Mouse (Mus musculus) spleen, postnatal 4 days (tissue): ENCODE measurements around the gene Pir.

Experiments
- DNase-seq, 2 experiments: peaks; one replicate each; pipeline ENCODE4 v3.0.0; 2022; ENCODE audit warnings: low spot score in 2 of 2

The Pir gene

DNA sequence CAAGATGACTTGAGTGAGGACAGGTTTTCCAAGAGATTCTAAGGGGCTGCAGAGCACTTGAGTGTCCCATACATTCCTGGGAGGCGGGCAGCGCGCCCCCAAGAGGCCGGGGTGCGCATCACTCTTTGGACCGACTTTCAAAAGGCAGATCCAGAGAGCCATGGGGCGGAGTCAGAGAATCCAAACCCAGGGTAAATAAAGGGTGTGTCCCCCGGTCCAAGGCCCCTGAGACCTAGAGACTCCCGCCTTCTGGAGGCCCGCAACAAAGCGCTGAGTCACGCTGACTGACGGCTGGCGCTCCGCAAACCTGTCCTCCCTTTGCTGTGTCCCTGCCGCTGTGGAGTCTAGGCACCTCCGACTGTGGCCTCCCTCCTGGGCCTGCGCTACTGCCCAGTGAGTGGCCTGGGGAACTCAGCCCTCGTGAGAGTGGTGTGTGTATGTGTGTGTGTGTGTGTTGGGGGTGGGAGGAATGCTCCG, at the start of gene Pir:
TSS of gene Pir (plus strand) at position 87 of the 477 bp plus-strand sequence.
- peak; percentile 79 to 85 for DNase-seq

DNA sequence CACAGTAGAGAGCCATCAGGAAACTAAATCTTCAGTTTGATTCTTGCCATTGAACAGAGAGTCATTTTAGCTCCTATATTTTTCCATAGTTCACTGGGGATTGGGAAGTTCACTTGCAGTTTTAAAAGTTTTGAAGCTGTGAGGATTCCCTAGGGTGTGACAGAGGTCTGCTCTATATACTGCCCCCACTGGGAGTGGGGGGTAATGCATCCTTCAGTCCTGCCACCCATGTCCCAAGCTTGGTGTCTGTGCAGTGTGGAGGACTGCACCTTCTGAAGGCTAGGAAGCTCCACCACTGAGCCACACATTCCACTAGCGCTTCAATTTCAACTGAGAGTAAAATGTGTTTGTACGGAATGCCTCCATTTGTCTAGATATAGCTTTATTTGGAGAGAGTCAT, 47.2 kb upstream of the Pir start:
- DNase-seq: peak in 1 of 2 experiments; percentile 18

DNA sequence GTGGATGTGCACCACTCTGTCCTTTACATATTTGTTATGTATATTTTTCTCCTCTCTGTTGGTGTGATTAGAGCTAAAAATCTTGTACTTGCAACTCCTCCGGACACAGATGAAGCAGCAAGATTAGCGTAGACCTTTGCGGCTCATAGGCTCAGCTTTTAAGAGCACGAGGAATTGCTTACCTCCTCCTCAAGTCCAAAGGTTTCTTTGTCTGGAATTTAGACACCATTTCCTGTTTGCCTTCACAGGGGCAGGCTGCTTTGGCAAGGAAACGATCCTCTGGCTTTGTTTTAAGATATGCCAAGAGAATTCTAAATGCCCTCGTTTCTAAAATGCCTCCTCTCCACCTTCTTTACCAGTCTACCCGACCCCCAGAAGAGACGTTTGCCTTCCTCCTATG, 35.8 kb upstream of the Pir start:
- DNase-seq: no peak

DNA sequence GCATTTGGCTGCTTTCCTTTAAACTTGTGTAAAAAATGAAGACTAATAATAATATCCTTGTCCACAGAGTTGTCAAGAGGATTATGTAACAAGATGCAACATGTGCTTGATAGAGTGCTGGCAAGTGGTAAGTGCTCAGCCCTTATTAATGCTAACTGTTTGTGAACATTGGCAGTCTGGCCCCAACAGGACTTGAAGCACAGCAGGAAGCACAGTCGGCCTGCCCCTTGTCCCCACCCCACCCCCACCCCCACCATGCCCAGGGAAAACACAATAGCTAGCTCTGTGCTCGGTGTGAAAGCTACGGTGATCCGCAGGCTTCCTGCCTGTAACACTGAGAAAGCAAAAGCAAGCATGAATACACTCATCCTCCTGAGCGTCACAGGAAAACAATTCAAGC, 23.5 kb upstream of the Pir start:
- DNase-seq: no peak

DNA sequence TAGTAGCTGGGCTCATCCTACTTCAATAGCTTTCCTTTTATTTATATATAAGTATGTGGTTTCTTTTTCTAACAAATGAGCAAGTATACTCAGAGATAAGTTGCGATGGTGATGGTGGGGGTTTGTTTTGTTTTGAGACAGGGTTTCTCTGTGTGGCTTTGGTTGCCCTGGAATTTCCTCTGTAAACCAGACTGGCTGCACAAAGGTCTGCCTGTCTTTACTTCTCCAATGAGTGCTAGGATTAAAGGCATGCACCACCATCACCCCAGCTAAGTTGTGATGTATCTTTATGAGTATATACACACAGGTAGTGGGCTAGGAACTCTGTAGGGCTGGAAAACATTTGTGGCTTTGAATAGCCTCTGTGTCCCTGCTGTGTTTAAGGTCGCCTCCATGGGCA, 22.4 kb upstream of the Pir start:
- no peak for DNase-seq

DNA sequence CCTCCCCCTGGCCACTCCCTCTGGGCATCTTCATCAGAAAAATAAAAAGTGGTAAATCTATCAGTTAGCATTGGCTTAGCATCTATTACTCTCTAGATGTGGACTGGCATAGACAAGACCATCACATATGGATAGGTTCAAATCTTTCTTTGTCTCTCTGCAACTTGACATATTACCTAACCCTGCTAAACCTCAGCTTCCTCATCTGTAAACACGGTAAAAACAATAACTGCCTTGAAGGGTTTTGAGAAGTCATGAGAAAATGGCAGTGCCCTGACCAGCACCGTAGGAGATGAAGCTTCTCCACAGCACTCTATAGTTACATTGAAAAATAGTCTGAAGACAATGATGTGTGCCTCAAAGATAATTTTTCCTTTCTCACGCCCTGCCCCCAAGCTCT, 12.6 kb upstream of the Pir start:
- no peak for DNase-seq

DNA sequence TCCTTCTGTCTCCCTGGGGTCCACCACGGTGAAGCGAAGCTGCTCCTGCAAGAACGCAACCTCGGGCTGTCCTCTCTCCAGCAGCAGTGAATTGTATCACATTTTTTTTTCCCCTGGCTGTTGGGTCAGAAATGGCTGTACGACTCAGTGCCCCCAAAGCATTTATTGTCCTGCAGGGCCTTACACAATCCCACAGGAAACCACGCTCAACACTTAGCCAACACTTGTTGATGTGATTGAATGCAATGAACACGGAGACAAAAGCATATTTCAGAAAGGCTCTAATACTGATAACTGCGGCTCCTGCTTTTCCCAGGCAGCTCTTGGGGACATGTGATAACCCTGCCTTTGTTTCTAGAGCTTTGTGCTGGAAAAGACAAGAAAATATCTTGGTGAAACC, 11.1 kb upstream of the Pir start, which contains the start of gene Bmx:
TSS of gene Bmx (minus strand) at position 137 of the 400 bp plus-strand sequence.
- no peak for DNase-seq

DNA sequence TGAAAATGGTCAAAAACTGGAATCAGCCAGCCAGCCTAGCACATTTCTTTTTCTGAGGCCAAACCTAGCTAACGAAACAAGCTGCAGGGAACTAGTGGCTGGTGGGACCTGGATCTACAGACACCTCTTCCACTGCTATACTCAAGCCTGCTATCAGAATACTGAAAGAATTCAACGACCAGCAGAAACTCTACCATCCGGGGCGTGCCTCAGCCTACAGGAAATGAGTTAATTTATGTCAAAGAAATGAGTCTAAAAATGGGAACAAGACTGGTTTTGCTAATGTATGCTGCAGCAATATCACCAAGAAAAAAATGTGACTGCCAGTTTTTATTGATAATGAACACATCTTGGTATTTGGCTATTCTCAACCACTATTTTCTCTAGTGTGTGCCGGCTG, 10.5 kb upstream of the Pir start:
- DNase-seq: no peak

DNA sequence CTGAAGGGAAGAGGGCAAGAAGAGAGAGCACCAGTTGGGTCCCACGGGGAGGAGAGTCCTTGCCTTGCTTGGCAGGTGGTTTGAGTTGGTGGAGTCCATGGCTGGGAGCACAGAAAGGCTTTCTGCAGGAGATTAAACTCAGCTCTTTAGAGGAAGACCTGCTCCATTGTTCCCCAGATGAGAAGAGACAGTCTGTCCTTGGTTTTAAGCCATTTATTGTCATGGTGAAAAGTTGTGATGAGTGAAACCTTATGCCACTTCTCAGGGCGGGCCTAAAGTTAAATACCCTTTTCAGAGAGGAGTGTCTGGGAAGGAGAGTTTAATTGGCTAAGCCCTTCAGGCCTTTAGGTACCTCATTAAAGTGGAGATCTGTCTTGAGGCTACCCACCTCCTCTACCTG, 6.9 kb upstream of the Pir start:
- no peak for DNase-seq

DNA sequence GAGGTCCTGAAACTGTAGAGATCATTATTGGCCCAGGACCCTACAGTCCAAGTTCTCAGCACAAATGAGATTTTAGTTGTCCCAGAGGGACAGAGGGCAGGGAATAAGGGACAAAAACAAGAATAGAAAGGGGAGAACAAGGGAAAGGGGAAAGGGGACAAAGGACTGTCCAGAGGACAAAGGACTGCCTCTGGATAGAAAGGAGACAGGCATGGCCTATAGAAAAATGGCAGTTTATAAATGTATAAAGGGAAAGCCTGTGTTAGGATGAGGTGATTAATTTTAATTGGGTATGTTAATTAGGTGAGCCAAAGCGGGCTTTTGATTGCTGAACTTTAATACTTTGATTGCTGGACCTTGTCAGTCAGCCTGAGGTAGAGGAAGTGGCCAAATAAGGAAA, 4.3 kb upstream of the Pir start:
- DNase-seq: no peak

DNA sequence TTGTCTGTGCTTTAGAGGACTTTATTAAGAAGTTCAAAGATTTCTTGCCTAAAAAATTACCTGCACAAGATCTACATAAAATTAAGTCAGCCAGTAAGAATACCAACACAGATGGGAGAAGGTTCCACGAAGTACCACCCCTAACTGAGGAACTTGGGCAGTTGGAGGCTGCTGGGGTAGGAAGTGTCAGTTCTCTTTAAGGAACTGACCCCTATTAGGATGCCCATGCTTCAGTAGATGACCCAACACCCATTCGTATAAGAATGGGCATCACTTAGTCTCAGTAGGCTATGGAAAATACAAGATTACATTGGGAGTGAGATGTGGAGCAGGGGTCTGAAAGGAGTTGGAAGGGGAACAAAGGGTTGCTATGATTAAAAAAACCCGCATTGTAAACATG, 1.4 kb downstream of the Pir start:
- DNase-seq: no peak

DNA sequence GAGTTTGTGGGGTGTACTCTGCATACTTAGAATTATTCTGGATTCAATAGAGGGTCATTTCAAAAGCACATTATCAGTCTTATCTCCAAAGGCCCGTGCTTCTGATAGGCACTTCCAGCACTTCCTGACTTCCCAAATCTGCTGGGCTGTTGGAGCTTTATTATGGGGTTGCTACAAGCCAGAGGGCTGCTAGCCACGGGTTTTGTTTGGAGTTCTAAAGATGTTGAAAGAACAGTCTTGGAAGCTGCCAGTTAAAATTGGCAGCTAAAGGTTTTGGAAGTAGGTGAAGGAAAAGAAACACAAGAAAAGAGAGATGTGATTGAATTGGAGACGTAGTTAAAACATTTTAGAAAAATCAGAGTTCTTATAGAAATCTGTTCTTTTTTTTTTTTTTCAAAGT, 6.4 kb downstream of the Pir start:
- no peak for DNase-seq

DNA sequence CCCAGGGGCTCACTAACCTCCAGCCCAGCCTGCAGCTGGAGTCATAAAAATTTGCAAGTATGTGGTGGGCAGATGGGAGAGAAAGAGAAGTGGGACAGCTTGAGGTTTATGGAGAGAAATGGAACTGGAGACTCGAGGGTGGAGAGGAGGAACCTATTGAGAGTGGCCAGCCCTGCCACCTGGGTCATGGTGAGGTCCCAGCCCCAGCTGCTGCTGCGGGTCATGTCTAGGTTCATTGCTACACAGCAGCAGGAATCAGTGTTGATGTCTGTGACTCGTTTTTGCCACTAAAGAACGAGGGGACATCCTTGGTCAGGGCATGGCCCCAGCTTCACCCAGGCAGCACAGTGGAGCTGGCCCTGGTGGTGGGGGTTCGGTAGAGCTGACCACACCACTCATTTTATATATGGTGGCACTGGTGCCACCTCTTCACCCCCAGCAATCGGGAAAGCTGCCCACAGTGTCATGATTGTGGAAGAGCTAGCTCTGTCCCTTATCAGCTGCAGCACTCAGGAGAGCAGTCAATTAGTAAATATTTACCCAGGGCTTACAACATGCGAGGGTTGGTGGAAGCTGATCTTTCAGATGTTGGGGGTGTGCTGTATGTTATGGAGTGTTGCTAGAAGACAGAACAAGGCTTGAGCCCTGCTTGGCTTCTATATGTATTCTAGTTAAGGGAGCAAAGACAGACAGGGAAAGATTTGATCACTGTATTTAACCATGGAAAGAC, 11.9 kb downstream of the Pir start:
- DNase-seq: no peak

DNA sequence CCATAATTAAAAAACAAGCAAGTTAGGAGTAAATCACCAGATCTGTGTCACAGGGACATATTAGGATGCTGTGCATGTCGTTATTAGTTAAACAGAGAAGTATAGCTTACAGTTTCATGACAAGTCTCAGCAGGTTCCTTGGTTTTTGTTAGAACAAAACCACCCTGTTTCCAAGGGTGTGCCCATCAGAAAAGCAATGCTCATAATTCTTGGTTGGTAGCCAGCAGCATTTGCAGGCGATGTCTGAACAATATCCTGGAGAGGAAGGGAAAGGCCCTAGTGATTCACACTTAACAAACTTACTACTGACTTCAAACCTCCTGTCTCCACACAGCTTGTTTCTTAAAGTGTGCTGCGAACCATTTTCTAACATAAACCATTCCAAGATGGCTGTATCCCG, 14.6 kb downstream of the Pir start:
- DNase-seq: no peak

DNA sequence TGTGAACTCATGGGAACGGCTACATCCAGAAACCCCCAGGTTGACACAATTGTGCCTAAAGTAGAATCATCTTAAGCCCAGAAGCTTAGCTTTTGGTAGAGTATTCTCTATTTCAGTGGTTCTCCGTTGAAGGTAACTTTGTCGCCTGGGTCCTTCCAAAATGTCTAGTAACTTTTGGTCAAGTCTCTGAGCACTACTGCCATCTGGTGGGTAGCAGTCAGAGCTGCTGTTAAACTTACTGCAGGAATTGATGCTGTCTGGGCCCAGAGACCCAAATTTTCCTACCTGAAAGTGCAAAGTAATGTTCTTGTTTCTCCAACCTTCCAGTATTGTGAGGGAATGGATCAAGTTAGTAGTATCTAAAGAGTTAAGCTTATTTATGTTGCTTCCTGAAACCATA, 17.9 kb downstream of the Pir start:
- peak in 1 of 2 experiments; percentile 13 for DNase-seq

DNA sequence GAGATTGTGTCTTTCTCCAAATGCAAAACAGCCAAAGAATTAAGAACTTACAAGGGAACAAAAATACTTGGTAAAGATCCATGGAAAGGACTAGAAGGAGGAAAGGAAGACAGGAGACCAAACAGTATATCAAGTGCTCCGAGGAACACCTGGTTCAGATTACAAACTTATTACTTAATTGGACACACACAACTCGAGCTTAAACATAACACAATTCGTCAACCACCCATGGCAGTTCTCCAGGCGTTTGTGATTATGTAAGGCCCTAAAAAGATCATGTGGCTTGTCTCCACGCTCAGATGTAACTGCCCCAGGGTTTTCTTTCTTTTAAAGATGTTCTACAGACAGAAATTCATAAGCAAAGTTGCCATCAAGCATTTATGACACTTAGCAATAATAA, 22.0 kb downstream of the Pir start:
- DNase-seq: no peak

DNA sequence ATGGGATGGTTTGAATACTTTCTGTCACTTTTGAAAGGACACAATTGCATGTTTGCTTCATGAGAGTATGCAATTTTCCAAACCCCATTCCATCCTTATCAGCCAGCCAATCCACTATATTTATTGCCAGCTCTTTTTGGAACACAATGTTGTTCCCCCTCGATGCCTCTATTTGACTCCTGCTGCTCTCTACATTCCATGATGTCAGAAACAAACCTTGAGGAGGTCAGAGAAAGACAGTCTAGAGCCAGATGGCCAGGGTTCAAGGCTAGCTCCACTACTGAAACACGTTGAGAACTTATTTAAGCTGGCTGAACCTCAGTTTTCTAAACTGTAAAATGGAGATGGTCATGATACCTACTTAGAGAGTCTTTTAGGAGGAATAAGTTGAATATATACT, 37.1 kb downstream of the Pir start:
- no peak for DNase-seq

DNA sequence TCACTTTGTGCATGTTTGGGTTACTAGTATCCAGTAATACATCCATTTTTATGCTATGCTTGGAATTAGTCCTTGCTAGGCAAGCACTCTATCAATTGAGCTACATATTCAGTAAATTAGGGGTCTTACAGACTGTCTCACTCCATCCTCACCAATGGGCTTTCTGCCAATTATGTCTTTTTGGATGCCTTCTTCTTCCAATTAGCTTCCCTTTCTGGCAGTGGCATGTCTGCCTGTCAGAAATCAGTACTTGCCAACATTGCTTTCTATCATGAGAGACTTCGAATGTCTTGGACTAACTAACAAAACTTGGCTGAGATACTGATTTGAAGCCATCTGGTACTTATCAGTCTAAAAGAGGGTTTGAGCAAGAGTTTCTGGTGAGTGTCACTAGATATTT, 44.7 kb downstream of the Pir start:
- no peak for DNase-seq

DNA sequence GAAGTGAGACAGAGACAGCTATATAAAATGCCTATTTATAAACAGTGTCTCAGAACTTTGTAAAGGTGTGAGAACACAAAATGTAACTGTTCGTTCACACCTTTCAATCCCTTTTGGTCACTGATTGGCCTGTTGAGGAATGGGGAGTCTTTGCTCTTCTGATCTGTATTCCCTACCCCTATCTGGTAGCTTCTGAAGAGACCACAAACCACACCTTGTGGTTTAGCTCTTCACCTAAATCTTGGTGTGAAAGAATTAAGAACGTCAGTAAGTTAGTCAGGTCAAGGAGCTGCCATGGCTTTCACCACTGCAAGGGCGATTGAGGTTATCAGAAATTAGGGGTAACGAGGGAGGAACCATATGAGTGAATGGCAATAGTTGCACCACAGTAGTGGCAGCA, 49.4 kb downstream of the Pir start:
- DNase-seq: no peak

DNA sequence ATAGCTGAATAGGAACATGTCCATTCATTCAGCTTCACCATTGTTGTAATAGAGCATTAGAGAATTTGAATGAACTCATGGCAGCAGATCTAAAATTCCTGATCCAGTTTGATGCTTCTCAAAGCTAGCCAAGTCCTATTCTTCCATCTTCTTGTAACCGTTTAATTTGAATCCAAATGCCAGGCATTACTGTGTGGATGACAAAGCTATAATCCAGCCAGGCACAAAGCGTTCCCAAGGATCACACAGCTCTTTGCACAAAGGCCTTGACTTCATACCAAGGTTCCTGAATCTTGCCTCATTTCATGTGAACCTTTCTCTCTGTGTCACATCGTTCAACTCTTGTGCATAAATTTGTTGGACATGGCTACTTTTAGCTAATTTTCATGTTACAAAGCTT, 50.9 kb downstream of the Pir start:
- no peak for DNase-seq

DNA sequence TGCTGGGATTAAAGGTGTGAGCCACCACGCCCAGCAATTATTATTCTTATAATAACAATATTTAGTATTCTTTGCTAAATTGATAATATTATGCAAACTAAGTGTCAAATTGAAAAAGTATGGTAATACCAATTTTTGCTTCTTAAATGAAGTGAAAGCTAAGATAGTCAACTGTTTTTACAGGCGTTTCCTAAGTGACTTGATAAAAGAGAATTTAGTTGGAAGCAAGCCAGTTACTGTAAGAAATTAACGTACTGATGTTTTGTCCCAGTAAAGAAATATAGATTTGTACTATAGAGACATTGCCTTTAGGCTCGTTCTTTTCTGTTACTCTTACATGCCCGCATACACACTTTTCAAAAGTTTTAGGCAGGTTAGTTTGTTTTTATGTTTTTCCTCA, 53.3 kb downstream of the Pir start:
- no peak for DNase-seq

DNA sequence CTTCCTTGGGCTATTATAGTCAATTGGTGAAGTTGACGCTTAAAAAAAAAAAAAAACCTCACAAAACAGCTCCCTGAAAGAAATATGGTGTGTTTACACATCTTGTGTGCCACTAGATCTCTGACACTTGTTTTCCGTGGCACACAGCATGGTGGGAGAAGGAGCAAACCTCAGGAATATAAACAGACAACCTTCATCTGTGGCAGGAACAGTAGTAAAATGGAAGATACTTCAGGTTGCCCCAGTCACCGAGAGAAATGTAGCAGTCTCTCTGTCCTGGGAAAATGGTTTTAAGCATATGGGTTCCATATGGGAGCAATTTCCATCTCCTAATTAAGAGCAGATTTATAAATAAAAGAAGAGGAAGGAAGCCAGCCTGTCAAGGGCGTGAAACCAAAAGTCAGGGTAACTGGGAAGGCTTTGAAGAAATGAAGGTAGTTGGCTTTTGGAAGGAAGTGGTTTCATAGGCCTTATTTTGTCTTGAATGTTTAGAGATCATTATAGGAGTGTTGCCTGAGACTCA, 54.3 kb downstream of the Pir start:
- no peak for DNase-seq

DNA sequence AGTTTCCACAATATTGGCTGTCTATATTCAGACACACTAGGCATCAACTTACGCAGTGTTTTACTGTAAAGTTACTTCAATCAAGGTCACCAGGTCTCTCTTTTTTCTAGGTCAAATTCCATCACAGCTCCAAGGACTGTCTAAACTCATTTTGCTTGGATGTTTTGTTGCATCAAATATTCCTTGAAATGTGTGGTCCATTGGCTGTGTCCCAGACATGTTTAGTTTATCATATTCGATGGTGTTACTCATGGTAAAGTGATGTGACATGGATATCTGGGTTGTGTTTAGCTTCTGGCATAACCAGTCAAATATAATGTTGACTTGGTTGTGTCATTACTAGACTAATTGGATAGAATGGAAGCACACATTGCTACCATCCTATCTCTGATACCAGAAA, 61.2 kb downstream of the Pir start:
- DNase-seq: no peak

DNA sequence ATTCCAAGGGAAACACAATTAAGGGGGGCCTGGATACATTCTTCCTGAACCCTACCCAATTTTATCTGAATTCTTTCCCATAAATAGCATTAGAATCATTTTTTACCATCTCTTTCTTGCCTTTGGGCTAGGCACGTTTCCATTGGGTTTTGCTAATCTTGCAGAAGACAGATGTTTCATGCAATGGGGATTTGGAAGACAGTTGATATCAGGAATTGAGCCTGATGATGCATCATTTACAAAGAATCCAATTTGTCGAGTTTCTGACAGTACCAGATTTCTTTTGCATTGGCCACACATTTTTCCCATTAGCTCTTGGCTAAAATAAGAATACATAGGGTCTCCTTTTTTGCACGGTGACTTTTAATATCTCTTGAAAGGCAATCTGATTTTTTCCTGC, 61.6 kb downstream of the Pir start:
- DNase-seq: no peak
